Mouse (Mus musculus) olfactory bulb, adult 2 months (tissue): Measurements from ENCODE around the gene Uhmk1. TPM values are rescaled to one million over a fixed set of nuclear protein-coding genes. Genes with fewer than 3 reads are reported as not detected.

Experiments
- H3K27ac ChIP-seq: fragments of 200-500 bp; 2 replicates; pipeline ENCODE4 v1.5.1; 2012; ENCODE audit warnings: low read depth, low read length; ENCODE audit not compliant: insufficient read depth
- H3K4me1 ChIP-seq: fragments of 200-500 bp; 2 replicates; pipeline ENCODE4 v1.6.1; 2012; ENCODE audit warnings: low read length; ENCODE audit not compliant: control insufficient read depth, insufficient read depth
- H3K4me3 ChIP-seq: fragments of 200-500 bp; 2 replicates; pipeline ENCODE4 v1.5.1; 2012; ENCODE audit warnings: mild to moderate bottlenecking, low read depth, low read length, moderate library complexity; ENCODE audit not compliant: insufficient read depth
- CTCF ChIP-seq: fragments of 200-500 bp; IDR thresholded peaks from 2 replicates; pipeline ENCODE4 v1.5.1; 2012; ENCODE audit warnings: low read depth, mild to moderate bottlenecking, low read length, moderate library complexity; ENCODE audit not compliant: insufficient read depth
- POLR2A ChIP-seq: fragments of 200-500 bp; IDR thresholded peaks from 2 replicates; pipeline ENCODE4 v1.6.1; 2012; ENCODE audit warnings: mild to moderate bottlenecking, low read depth, low read length, moderate library complexity; ENCODE audit not compliant: insufficient read depth
- WGBS: fragments of 180-500 bp; shearing (Covaris S2); methylation state at CpG from one replicate; pipeline ENCODE4 v1.1.7; 2018; 5-methylcytosine and 5-hydroxymethylcytosine counted together
- polyA plus RNA-seq: library from polyadenylated mRNA; stranded (reverse); fragments of >200 nt; gene quantifications from 2 replicates; pipeline ENCODE4 v1.2.4, GENCODE M21; 2012; ENCODE audit warnings: low replicate concordance; ENCODE audit not compliant: missing spikeins, insufficient read depth, insufficient read length

Uhmk1 gene
- polyA plus RNA-seq, 1 experiment, result 38.9 TPM

DNA sequence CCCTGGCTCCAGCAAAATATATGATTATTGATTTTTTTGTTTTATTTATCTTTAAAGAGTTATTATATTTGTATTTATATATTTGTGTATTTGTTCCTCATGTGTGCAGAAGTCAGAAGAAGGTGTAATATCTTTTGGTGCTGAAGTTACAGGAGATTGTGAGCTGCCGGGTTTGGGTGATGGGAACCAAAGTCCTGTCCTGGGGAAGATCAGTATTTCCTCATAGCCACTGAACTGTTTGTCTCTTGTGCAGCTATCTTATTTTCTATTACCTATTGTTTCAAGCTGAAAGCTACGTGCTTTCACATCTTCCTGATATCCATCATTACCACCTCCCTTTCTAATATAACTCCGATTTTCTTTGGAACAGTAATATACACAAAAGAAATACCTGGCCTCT, 393 bp upstream of the Uhmk1 start:
- Histone ChIP-seq H3K27ac (no peak overlapping the region), H3K4me3 (no peak overlapping the region), H3K4me1 (peaks cover 4% of the 10 kb centered on the region; the same call in 1 of the 2 replicates)
- WGBS, result 70% methylated on average over 3 of the region's 3 CpGs
- TF ChIP-seq CTCF (no peak), POLR2A (no peak)

DNA sequence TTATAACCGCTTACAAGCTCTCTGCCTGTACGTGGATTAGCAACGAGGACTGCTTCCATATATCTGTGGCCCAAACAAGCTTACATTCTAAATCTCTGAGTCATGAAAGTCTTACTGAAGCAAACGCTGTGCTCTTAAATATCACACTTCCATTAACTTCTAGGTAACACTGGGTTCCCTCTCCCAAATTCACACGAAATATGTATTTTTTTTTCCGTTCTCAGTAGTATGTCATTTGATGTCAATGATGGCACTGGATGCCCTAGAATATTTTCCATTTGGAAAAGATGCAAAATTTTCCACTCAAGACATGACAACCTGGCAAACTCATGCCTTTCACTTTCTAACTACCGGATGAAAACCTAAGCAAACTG, 827 bp downstream of the Uhmk1 start:
- WGBS, result 23% methylated on average over 7 of the region's 7 CpGs
- TF ChIP-seq POLR2A (no peak), CTCF (no peak)
- Histone ChIP-seq H3K27ac (no peak overlapping the region), H3K4me1 (peaks cover 4% of the 10 kb centered on the region; the same call in 1 of the 2 replicates), H3K4me3 (peak overlapping the region; percentile 89)

DNA sequence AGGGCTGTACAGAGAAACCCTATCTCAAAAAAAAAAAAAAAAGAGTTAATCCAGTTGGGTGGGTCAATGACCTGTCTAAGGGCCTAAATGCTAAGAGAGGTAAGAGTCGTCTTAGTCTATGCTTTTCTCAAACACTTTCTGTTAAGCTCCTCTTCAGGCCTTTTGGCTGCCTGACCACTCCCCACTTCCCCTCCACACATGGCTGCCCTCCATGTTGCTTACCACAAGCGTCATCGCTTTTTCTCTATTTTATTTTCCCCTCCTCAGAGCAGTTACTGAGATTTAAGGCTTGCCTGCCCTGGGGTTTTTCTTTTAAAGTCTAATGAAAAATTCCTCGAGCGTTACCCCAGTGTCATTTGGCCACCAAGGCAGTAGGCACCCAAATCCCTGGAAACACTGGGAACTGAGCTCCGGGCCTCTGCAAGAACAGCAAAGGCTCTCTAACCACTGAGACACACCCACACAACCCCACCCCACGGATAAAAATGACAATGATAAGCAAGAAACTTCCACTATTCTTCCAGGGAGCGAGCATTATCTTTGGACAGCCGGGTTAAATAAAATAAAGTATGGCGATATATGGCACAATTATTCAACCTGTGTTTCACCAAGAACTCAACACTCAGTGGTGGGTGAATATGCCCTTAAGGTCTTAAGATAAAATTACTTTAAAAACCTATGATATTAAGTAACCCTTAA, 1.9 kb downstream of the Uhmk1 start:
- Histone ChIP-seq H3K4me1 (peaks cover 4% of the 10 kb centered on the region; the same call in 1 of the 2 replicates), H3K27ac (no peak overlapping the region), H3K4me3 (no peak overlapping the region)
- no peak for TF ChIP-seq POLR2A
- no peak for TF ChIP-seq CTCF
- WGBS, result 93% methylated on average over 10 of the region's 10 CpGs

DNA sequence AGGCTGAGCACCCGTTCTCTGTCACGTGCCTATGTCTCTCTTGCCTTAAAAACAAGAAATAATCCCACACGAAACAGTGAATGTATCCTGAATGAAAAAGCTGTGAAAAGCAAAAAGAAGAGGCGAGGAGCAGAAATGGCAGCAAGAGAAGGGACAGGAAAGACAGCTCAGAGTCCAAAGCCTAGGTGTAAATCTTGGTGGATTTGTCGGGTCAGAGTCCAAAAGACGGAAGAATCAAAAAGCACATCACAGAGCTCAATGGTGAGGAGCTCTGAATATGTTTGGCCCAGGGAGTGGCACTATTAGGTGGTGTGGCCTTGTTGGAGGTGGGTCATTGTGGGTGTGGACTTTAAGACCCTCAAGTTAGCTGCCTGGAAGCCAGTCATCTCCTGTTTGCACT, 8.8 kb downstream of the Uhmk1 start:
- Histone ChIP-seq H3K4me3 (no peak overlapping the region), H3K27ac (no peak overlapping the region), H3K4me1 (no peaks in the 10 kb centered on the region)
- TF ChIP-seq POLR2A (no peak), CTCF (no peak)
- WGBS, result 92% methylated on average over 6 of the region's 6 CpGs

DNA sequence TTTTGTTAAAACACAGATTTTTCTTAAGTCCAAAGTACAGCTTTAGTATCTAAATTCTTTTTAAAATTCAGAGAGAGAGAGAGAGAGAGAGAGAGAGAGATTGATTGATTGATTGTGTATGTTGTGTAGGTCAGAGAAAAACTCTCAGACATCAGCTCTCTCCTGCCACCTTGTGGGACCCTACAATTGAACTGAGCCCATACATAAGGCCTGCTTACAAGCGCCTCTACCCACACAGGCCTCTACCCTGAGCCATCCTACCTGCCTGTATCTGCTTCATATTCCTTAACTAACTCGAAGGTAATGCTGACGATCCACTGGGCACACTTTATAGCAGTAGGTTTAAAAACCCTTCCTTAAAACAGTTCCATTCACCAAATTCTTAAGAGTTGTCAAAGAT, 14.8 kb downstream of the Uhmk1 start:
- WGBS, result 81% methylated on average over 3 of the region's 3 CpGs
- Histone ChIP-seq H3K4me1 (no peaks in the 10 kb centered on the region), H3K4me3 (no peak overlapping the region), H3K27ac (no peak overlapping the region)
- TF ChIP-seq POLR2A (no peak), CTCF (no peak)

DNA sequence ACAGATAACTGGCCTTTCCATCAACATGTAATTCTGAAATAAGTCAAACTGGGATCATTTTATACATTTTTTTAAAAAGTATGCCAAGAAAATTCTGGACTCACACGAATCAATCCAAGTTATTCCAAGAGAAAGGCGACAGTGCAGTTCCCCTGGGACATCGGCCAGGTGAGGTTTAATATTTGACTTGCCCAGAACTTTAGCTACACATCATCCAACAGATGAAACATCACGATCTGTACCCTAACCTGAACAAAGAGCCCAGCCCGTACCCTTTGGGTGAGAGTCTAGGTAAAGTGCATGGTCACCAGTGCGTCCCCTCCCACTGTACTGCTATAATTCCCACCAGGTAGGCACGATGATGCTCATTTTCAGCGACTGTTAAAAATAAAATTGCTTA, 19.0 kb downstream of the Uhmk1 start:
- Histone ChIP-seq H3K4me1 (no peaks in the 10 kb centered on the region), H3K4me3 (no peak overlapping the region), H3K27ac (no peak overlapping the region)
- TF ChIP-seq POLR2A (no peak), CTCF (no peak)
- WGBS, result 94% methylated on average over 8 of the region's 8 CpGs

DNA sequence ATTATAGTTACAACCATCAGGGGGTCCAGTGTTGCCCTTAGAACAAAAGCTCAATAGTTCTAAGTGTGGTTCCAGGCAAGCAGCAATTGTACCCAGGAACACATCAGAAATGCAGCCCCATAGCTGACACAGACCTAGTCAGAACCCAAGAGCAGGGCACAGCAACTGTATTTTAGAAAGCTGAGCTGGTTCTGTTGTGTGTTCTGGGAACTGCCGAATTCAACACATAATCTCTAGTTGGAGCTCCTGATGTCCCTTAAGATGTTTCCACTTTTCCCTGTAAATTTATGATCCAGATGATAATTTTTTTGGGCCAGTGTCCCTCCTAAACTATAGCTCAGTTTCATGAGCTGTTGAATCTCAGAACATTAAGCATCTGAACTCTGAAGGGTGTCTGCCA, 23.3 kb downstream of the Uhmk1 start:
- peaks cover 7% of the 10 kb centered on the region for H3K4me1 ChIP-seq
- TF ChIP-seq CTCF, result no peak
- TF ChIP-seq POLR2A, result no peak
- 73% methylated on average over 1 of the region's 1 CpGs for WGBS
- no peak overlapping the region for H3K27ac ChIP-seq
- no peak overlapping the region for H3K4me3 ChIP-seq

DNA sequence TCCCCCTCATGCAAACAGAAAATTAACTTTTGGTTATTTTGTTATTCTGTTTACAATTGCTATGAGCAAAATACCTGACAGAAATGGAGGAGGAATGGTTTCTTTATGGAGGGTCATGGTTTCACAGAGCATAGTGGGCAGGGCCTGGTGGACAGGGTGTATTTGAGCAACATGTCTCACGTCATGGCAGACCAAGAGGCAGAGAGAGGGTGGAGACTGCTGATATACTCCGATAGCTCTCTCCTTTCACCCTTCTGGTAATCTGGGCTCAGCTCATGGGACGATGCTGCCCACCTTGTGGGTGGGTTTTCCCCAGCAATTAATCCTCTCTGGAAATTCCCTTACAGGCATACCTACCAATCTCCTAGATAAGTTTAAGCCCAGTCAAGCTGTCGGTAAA, 25.0 kb downstream of the Uhmk1 start:
- Histone ChIP-seq H3K27ac (no peak overlapping the region), H3K4me3 (no peak overlapping the region), H3K4me1 (peaks cover 7% of the 10 kb centered on the region)
- WGBS, result 79% methylated on average over 4 of the region's 4 CpGs
- TF ChIP-seq POLR2A (no peak), CTCF (no peak)

DNA sequence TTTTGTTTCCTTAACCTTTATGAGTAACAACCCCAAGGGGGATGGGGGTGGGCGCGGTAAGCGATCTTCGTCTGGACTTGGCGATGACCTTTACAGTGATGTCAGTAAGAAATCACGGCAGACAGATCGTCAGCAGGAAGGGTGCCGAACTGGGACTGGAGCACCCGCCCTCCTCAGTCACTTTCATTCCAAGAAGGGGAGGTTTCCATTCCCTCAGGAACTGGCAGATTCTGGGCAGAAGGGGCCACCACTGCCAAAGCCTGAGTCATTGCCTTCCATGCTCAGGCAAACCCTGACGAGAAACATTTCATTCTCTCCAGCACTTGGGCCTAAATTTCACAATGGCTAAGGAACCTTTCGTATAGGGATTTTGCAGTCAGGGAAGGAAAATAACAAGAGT, 26.6 kb downstream of the Uhmk1 start:
- H3K27ac ChIP-seq, result no peak overlapping the region
- no peak overlapping the region for H3K4me3 ChIP-seq
- TF ChIP-seq POLR2A, result no peak
- no peak for TF ChIP-seq CTCF
- peaks cover 7% of the 10 kb centered on the region for H3K4me1 ChIP-seq
- 50% methylated on average over 11 of the region's 11 CpGs for WGBS
